Mouse (Mus musculus) ES-E14 (cell line): ENCODE measurements at regions not wholly inside any gene's neighbourhood (a gene's known extent, or its start where the extent isn't known, plus 50 kb on each side); places are given as distances from the start of the nearest gene placed in this dataset.

Experiments used
- CHD2 ChIP-seq: IDR thresholded peaks from 2 replicates; pipeline ENCODE4 v1.6.1; 2014; ENCODE audit warnings: mild to moderate bottlenecking, low read depth, low read length, inconsistent platforms
- HCFC1 ChIP-seq: IDR thresholded peaks from 2 replicates; pipeline ENCODE4 v1.6.1; 2012; ENCODE audit warnings: low read length, inconsistent platforms, borderline replicate concordance; ENCODE audit not compliant: insufficient read depth
- MAFK ChIP-seq: IDR thresholded peaks from 2 replicates; pipeline ENCODE4 v1.6.1; 2014; ENCODE audit warnings: mild to moderate bottlenecking, low read depth, low read length, inconsistent platforms; ENCODE audit not compliant: insufficient read depth
- ZC3H11A ChIP-seq: IDR thresholded peaks from 2 replicates; pipeline ENCODE4 v1.6.1; 2012; ENCODE audit warnings: low read depth, mild to moderate bottlenecking, inconsistent platforms, low read length, borderline replicate concordance
- ZNF384 ChIP-seq: IDR thresholded peaks from 2 replicates; pipeline ENCODE4 v1.6.1; 2012; ENCODE audit warnings: low read depth, low read length, inconsistent platforms

GRCm38 (mm10) chr16:24134486-24135050 lies 145.9 kb upstream of the Bcl6 start:
- TF ChIP-seq ZC3H11A, result no peak
- no peak for TF ChIP-seq HCFC1
- no peak for TF ChIP-seq MAFK
- TF ChIP-seq CHD2, result no peak
- TF ChIP-seq ZNF384, result no peak
